Mouse (Mus musculus) embryonic facial prominence, embryonic 15.5 days (tissue): Measurements from ENCODE around the gene Slit3. TPM values are rescaled to one million over a fixed set of nuclear protein-coding genes. Genes with fewer than 3 reads are reported as not detected.

Source experiments
- ATAC-seq: fragments of 200-750 bp; cut with Nextera tagmentation; 2 replicates; pipeline ENCODE4 v1.8.0; 2017; ENCODE audit warnings: low read depth, moderate TSS enrichment; ENCODE audit not compliant: insufficient number of reproducible peaks, low FRiP score, low TSS enrichment
- H3K27ac ChIP-seq: fragments of 300-500 bp; sonication (generic); replicated peaks from 2 replicates; pipeline ENCODE4 v1.5.1; 2015; ENCODE audit warnings: mild to moderate bottlenecking, inconsistent platforms
- H3K27me3 ChIP-seq: fragments of 300-500 bp; sonication (generic); 2 replicates; pipeline ENCODE4 v1.6.1; 2015; ENCODE audit warnings: inconsistent platforms
- H3K36me3 ChIP-seq: fragments of 300-500 bp; sonication (generic); 2 replicates; pipeline ENCODE4 v1.6.1; 2015; ENCODE audit warnings: mild to moderate bottlenecking, inconsistent platforms
- H3K4me1 ChIP-seq: fragments of 300-500 bp; sonication (generic); 2 replicates; pipeline ENCODE4 v1.6.1; 2015; ENCODE audit warnings: inconsistent platforms
- H3K4me2 ChIP-seq: fragments of 300-500 bp; sonication (generic); replicated peaks from 2 replicates; pipeline ENCODE4 v1.6.1; 2015; ENCODE audit warnings: mild to moderate bottlenecking, inconsistent platforms
- H3K4me3 ChIP-seq: fragments of 300-500 bp; sonication (generic); replicated peaks from 2 replicates; pipeline ENCODE4 v1.5.1; 2015; ENCODE audit warnings: mild to moderate bottlenecking, inconsistent platforms
- H3K9ac ChIP-seq: fragments of 300-500 bp; sonication (generic); 2 replicates; pipeline ENCODE4 v1.6.1; 2015; ENCODE audit warnings: inconsistent platforms
- H3K9me3 ChIP-seq: fragments of 300-500 bp; sonication (generic); replicated peaks from 2 replicates; pipeline ENCODE4 v1.6.1; 2016; ENCODE audit warnings: inconsistent platforms
- WGBS: fragments of 180-500 bp; shearing (Covaris S2); methylation state at CpG from one replicate; pipeline ENCODE4 v1.1.7; 2015; 5-methylcytosine and 5-hydroxymethylcytosine counted together
- polyA plus RNA-seq: library from polyadenylated mRNA; unstranded; fragments of >200 nt; fragmentation: Nextera tagmentation; extraction: Ambion mirVana; gene quantifications from 2 replicates; pipeline ENCODE4 v1.2.1, GENCODE M21; 2015

Slit3 gene
- polyA plus RNA-seq, 1 experiment from 2014 or later, result 27.6 TPM

DNA sequence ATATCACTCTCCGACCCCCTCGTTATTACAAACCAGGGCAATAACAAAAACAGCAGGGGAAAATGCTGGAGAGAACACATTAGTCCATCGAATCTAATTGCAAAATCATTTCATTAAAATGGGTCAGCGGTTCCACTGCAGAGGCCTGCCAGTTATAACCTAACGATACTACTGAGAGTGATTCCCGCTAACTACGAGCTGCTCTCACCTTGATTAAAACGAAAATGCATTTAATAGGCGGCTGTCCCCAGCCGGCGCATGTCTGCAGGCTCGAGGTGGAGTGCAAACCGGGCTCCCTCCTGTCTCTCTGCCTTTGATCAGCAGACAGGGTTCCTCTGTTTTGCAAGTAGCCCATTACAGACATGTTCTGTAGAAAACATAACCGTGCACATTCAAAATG, 498.4 kb downstream of the Slit3 start:
- Histone ChIP-seq H3K4me2 (no peak overlapping the region), H3K9ac (no peak overlapping the region), H3K27ac (no peak overlapping the region), H3K27me3 (no peaks in the 10 kb centered on the region), H3K4me3 (no peak overlapping the region), H3K36me3 (no peaks in the 10 kb centered on the region), H3K4me1 (no peaks in the 10 kb centered on the region), H3K9me3 (no peaks in the 10 kb centered on the region)
- WGBS, result 79% methylated on average over 14 of the region's 14 CpGs
- no peak for ATAC-seq

DNA sequence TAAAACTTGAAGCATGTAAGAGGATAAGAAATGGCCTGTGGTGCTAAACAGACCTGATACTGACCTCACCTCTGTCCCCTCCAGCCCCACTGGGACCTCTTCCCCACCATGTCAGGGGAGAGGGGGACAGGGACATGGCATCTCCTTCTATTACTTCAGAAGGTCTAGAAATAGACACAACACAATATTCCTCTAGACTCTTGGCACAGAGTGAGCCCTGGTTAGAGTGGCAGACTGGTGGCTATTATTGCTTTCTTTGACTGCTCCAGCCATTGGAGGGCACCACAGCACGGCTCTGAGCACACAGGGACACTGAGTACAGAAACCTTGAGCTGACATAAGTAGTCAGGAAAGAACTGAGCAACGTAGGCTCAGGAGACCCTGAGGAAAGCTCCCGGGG, 501.7 kb downstream of the Slit3 start:
- no peaks in the 10 kb centered on the region for H3K4me1 ChIP-seq
- no peak overlapping the region for H3K4me3 ChIP-seq
- H3K27me3 ChIP-seq, result no peaks in the 10 kb centered on the region
- WGBS, result 90% methylated on average over 3 of the region's 3 CpGs
- no peaks in the 10 kb centered on the region for H3K36me3 ChIP-seq
- no peak for ATAC-seq
- H3K9ac ChIP-seq, result no peak overlapping the region
- no peak overlapping the region for H3K4me2 ChIP-seq
- no peaks in the 10 kb centered on the region for H3K9me3 ChIP-seq
- H3K27ac ChIP-seq, result no peak overlapping the region

DNA sequence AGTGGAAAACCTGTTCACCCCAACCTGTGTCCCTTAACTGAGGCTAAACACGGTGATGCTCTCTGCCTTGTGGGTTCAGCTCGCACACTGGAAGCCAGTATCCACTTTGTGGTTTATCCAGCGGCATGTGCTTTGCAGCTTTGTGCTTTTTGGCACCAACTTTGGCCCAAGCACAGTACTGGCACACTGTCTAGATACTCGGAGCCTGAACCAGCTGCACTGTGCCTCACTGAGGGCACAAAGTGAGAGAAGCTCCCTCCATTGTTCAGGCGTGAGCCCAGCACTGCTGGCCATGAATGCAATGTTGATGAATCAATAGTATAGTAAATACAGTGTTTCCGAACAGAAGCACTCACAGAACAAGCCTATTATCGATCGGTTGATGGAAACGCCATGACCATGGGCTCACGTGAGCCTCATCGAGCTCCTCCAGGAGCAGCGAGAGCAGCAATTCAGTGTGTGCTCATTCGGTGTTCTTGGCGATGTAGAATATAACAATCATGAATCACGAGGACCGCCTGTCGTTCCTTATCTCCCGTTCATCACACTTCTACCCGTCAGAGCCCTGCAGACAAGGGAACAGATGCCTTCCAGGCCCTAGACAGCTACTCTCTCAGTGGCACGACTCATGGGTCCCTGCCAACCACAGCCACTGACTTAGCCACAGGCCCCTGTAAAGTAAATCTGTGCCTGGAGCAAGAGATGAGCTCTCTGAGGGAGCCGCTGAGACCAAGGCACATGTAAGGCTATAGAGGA, 503.7 kb downstream of the Slit3 start:
- no peak for ATAC-seq
- Histone ChIP-seq H3K4me3 (no peak overlapping the region), H3K9ac (no peak overlapping the region), H3K9me3 (no peaks in the 10 kb centered on the region), H3K36me3 (0 out of 2 replicates have a peak, but pooled peaks cover 2% of the 10 kb centered on the region), H3K4me2 (no peak overlapping the region), H3K27me3 (no peaks in the 10 kb centered on the region), H3K27ac (no peak overlapping the region), H3K4me1 (no peaks in the 10 kb centered on the region)
- 81% methylated on average over 21 of the region's 21 CpGs for WGBS

DNA sequence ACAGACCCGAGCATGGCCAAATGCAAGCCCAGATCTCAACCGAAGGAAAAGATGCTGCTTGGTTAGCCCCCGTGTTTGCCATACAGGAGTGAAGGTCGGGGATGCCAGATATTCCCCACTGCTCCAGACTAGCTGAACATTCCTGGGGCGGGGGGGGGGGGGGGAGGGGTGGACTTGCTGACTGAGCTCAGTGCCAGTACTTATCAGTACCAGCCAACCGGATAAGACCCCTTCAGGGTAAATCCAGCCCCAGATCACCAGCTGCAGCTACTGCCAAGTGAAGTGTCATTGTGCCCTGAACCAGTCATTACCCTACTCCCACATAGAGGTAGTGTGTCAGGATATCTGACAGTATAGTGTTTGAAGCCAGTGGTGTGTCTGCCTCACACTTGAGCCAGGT, 504.6 kb downstream of the Slit3 start:
- H3K9ac ChIP-seq, result no peak overlapping the region
- H3K4me3 ChIP-seq, result no peak overlapping the region
- no peak overlapping the region for H3K4me2 ChIP-seq
- peaks cover 11% of the 10 kb centered on the region for H3K36me3 ChIP-seq
- 66% methylated on average over 5 of the region's 6 CpGs for WGBS
- no peak overlapping the region for H3K27ac ChIP-seq
- no peaks in the 10 kb centered on the region for H3K9me3 ChIP-seq
- no peaks in the 10 kb centered on the region for H3K4me1 ChIP-seq
- H3K27me3 ChIP-seq, result no peaks in the 10 kb centered on the region
- no peak for ATAC-seq

DNA sequence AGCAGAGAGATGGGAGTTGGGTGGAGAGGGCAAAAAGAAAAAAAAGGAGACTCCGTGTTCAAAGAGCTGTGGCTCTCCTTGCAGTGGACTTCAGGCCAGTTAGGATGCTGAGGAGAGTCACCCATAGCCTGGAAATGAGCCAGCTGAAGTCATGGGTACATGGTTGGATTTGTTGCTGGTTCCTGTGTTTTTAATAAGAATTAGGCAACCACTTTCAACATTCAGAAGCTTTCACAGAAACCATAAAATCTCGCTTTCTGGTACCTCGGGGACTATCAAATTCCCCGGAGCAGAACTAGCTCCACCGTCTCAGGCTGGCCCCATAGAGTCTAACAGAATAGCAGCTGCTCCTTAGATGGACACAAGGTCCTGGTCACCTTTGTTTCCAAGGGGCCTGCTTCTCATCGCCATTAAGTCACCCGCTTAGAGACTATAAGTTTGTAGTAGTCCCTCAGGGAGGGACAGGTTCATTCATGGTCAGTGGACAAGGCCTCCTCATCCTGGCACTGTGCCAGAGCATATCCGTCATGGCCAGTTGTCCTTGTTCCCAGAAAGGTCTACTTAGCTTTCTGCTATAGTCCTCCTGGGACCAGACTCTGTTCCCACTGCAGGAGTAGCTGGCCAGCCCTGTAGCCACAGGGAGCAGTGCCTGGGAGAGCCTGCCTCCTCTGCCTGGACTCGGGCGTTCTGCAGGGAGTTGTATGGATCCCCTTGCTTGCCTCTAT, 505.3 kb downstream of the Slit3 start:
- no peak overlapping the region for H3K4me3 ChIP-seq
- H3K4me1 ChIP-seq, result no peaks in the 10 kb centered on the region
- WGBS, result 77% methylated on average over 10 of the region's 10 CpGs
- H3K36me3 ChIP-seq, result peaks cover 13% of the 10 kb centered on the region
- no peak overlapping the region for H3K9ac ChIP-seq
- H3K27ac ChIP-seq, result no peak overlapping the region
- ATAC-seq, result no peak
- H3K9me3 ChIP-seq, result no peaks in the 10 kb centered on the region
- H3K4me2 ChIP-seq, result no peak overlapping the region
- no peaks in the 10 kb centered on the region for H3K27me3 ChIP-seq

DNA sequence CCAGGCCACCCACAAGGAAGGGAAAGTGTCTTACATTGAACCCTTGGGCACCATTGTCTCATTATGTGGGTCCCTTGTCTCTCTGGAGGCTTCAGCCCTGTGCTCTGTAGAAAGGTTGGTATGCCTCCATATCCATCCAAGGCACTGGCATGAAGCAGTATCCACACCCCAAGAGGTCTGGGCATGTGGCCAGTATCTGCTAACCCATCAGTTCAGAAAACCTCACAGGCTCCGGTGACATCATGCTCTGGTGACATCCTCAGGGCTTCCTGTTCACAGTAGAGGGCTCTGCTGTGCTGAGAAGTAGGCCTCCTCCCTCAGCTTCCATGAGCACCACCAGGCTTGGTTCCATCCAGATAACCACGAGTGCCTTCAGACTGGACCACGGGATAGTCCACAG, 506.8 kb downstream of the Slit3 start:
- ATAC-seq, result no peak
- H3K9me3 ChIP-seq, result no peaks in the 10 kb centered on the region
- H3K27me3 ChIP-seq, result no peaks in the 10 kb centered on the region
- no peaks in the 10 kb centered on the region for H3K4me1 ChIP-seq
- no peak overlapping the region for H3K4me2 ChIP-seq
- no peak overlapping the region for H3K27ac ChIP-seq
- H3K4me3 ChIP-seq, result no peak overlapping the region
- WGBS, result 74% methylated on average over 3 of the region's 3 CpGs
- no peak overlapping the region for H3K9ac ChIP-seq
- H3K36me3 ChIP-seq, result peaks cover 13% of the 10 kb centered on the region

DNA sequence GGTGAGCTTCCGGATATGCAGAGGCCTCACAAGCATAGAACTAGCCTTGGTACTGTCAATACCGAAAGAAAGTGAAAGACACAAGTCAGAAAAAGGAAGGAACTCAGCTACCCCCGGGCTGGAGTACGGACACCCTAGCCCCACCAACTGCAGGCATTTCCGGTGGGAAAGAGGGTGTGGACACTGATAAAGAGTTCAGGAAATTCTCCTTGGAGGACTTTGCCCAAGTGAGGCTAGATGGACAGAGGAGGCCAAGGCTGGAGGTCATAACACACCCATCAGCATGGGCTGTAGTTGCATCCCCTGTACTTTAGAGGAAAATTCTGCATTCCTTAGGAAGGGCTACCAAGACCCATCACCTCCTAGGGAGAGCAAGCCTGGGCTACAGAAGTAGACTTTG, 511.2 kb downstream of the Slit3 start:
- H3K4me1 ChIP-seq, result no peaks in the 10 kb centered on the region
- no peaks in the 10 kb centered on the region for H3K27me3 ChIP-seq
- H3K4me2 ChIP-seq, result no peak overlapping the region
- no peak overlapping the region for H3K4me3 ChIP-seq
- H3K36me3 ChIP-seq, result peaks cover 20% of the 10 kb centered on the region
- no peak overlapping the region for H3K9ac ChIP-seq
- no peak overlapping the region for H3K27ac ChIP-seq
- WGBS, result 86% methylated on average over 5 of the region's 5 CpGs
- no peaks in the 10 kb centered on the region for H3K9me3 ChIP-seq
- ATAC-seq, result no peak

DNA sequence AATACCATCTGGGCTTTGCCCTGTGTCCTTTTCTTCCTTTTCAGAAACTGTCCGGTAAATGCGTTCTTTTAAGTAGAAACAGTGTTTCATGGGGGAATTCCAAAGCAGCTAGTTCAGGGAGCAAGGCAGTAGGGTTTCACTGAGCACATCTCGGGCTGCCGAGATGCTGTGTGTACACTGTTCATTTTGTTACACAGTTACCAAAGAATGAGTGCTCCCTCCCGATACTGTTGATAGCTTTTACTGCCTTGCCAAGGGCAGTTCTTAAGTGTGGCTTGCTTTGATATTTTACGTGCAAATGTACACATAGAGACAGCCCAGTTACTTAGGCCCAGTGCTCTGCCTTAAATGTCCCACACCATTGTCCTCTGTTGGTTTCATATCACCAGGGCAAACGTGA, 516.1 kb downstream of the Slit3 start:
- no peak overlapping the region for H3K27ac ChIP-seq
- no peak overlapping the region for H3K4me3 ChIP-seq
- H3K36me3 ChIP-seq, result peaks cover 8% of the 10 kb centered on the region
- H3K27me3 ChIP-seq, result no peaks in the 10 kb centered on the region
- peaks cover 5% of the 10 kb centered on the region; the same call in 1 of the 2 replicates for H3K4me1 ChIP-seq
- H3K4me2 ChIP-seq, result no peak overlapping the region
- no peak for ATAC-seq
- no peaks in the 10 kb centered on the region for H3K9me3 ChIP-seq
- 62% methylated on average over 7 of the region's 7 CpGs for WGBS
- H3K9ac ChIP-seq, result no peak overlapping the region

DNA sequence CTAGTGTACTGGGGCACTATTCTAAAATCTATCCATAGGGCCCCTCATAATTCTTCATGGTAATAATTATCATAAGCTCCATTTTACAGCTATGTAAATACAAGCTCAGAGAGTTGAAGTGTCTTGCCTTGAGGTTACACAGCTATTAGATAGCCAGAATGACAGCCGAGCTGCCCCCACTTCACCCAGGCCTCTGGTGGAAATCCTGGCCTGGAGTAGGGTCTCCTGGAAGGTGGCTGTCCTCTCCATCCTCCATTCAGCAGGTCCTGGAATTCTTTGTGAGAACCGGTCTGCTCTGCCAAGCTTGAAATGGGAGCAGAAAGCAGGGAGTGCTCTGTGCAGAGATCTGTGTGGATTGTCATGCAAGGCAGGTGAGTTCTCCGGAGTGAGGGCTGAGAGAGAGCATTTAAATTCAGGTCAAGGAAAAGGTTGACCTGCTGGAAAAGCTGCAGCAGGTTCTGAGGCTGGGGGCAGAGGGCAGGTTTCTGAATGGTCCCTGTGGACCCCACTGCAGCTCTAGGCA, 517.9 kb downstream of the Slit3 start:
- Histone ChIP-seq H3K4me2 (no peak overlapping the region), H3K4me1 (peaks cover 5% of the 10 kb centered on the region; the same call in 1 of the 2 replicates), H3K9me3 (no peaks in the 10 kb centered on the region), H3K27ac (no peak overlapping the region), H3K9ac (no peak overlapping the region), H3K27me3 (no peaks in the 10 kb centered on the region), H3K36me3 (peaks cover 8% of the 10 kb centered on the region), H3K4me3 (no peak overlapping the region)
- WGBS, result 12% methylated on average over 3 of the region's 3 CpGs
- no peak for ATAC-seq

DNA sequence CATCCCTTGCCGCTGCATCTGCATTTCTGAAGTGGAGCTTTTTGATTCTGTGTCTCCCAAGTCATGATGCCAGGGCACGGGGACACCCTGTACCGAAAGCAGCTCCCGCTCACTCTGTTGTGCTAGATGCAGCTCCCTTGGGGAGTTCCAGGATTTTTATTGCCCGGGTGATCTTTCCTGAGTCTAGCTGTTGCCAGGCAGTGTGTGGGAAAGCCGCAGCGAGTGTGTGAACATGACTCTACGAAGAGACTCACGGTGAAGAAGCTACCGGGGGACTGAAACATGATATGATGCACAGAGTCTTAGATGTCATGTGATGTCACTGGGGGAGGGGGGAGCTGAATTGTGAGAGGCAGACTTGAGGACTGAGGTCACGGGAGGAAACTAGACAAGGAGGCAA, 518.4 kb downstream of the Slit3 start:
- Histone ChIP-seq H3K4me2 (no peak overlapping the region), H3K4me3 (no peak overlapping the region), H3K9ac (no peak overlapping the region), H3K27me3 (no peaks in the 10 kb centered on the region), H3K9me3 (no peaks in the 10 kb centered on the region), H3K36me3 (peaks cover 6% of the 10 kb centered on the region), H3K27ac (no peak overlapping the region), H3K4me1 (peaks cover 5% of the 10 kb centered on the region; the same call in 1 of the 2 replicates)
- 20% methylated on average over 11 of the region's 11 CpGs for WGBS
- no peak for ATAC-seq

DNA sequence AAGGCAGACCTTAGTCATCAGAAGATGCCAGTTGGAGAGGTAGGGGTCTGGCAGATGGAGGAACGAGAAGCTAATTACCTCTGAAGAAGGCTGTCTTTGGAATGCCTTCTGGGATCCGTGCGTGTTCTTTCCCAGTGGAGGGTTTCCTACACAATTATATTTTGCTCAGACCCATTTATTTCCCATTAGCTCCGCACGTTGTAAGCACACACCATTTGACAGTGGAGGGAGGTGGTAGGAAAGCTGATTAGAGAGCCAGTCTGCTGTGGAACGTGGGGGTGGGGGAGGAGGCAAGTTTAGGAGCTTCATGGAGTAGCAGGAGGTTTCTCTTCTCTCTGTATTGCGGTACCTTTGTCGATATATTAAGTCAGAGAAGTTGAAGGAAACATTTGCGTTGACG, 530.3 kb downstream of the Slit3 start:
- Histone ChIP-seq H3K36me3 (0 out of 2 replicates have a peak, but pooled peaks cover 6% of the 10 kb centered on the region), H3K4me2 (no peak overlapping the region)
- 80% methylated on average over 10 of the region's 10 CpGs for WGBS

More for the DNA sequence above, 530.3 kb downstream of the Slit3 start:
- Histone ChIP-seq H3K9ac (no peak overlapping the region), H3K4me1 (no peaks in the 10 kb centered on the region), H3K27me3 (no peaks in the 10 kb centered on the region), H3K27ac (no peak overlapping the region), H3K4me3 (no peak overlapping the region), H3K9me3 (no peaks in the 10 kb centered on the region)
- ATAC-seq, result no peak
